Mouse (Mus musculus) limb, embryonic 10.5 days (tissue): ENCODE results near the gene 1700030J22Rik. TPM values are rescaled to one million over a fixed set of nuclear protein-coding genes. Genes with fewer than 3 reads are reported as not detected.

Source experiments
- DNase-seq: peaks from one replicate; pipeline ENCODE4 v3.0.0-alpha.2; 2017; ENCODE audit warnings: low spot score
- H3K27ac ChIP-seq: fragments of 300-500 bp; sonication (generic); 2 replicates; pipeline ENCODE4 v1.5.1; 2016; ENCODE audit warnings: mild to moderate bottlenecking
- H3K27me3 ChIP-seq: fragments of 300-500 bp; sonication (generic); 2 replicates; pipeline ENCODE4 v1.6.1; 2016; ENCODE audit warnings: low read depth, mild to moderate bottlenecking; ENCODE audit not compliant: poor library complexity, severe bottlenecking
- H3K36me3 ChIP-seq: fragments of 300-500 bp; sonication (generic); 2 replicates; pipeline ENCODE4 v1.6.1; 2016; ENCODE audit warnings: mild to moderate bottlenecking, moderate library complexity
- H3K4me1 ChIP-seq: fragments of 300-500 bp; sonication (generic); 2 replicates; pipeline ENCODE4 v1.6.1; 2016
- H3K4me3 ChIP-seq: fragments of 300-500 bp; sonication (generic); 2 replicates; pipeline ENCODE4 v1.5.1; 2016; ENCODE audit warnings: mild to moderate bottlenecking, moderate library complexity
- H3K9me3 ChIP-seq: fragments of 300-500 bp; sonication (generic); replicated peaks from 2 replicates; pipeline ENCODE4 v1.6.1; 2016; ENCODE audit warnings: mild to moderate bottlenecking
- WGBS: fragments of 180-500 bp; shearing (Covaris S2); methylation state at CpG from one replicate; pipeline ENCODE4 v1.1.7; 2016; 5-methylcytosine and 5-hydroxymethylcytosine counted together
- polyA plus RNA-seq: library from polyadenylated mRNA; unstranded; fragments of >200 nt; fragmentation: Nextera tagmentation; extraction: Ambion mirVana; gene quantifications from 2 replicates; pipeline ENCODE4 v1.2.1, GENCODE M21; 2016

Gene 1700030J22Rik
- 1.5 and 2.3 TPM in 2 replicates for polyA plus RNA-seq

GRCm38 (mm10) chr8:116978631-116979256 lies at the start of gene 1700030J22Rik:
1700030J22Rik (minus strand) TSS chr8:116978959.
- under 1% methylated on average over 46 of the region's 46 CpGs for WGBS
- DNase-seq, result peak; percentile 98
- peaks cover 26% of the 10 kb centered on the region for H3K36me3 ChIP-seq
- H3K4me1 ChIP-seq, result peaks cover 28% of the 10 kb centered on the region
- H3K27ac ChIP-seq, result peak within 1 kb of the TSS; percentile 77
- H3K9me3 ChIP-seq, result no peaks in the 10 kb centered on the region
- peak within 1 kb of the TSS; percentile 92 for H3K4me3 ChIP-seq
- H3K27me3 ChIP-seq, result no peaks in the 10 kb centered on the region

GRCm38 (mm10) chr8:117027601-117028000 lies 48.8 kb upstream of the 1700030J22Rik start:
- Histone ChIP-seq H3K36me3 (no peaks in the 10 kb centered on the region), H3K4me1 (no peaks in the 10 kb centered on the region), H3K4me3 (no peak overlapping the region), H3K9me3 (no peaks in the 10 kb centered on the region), H3K27ac (no peak overlapping the region), H3K27me3 (no peaks in the 10 kb centered on the region)
- WGBS, result 90% methylated on average over 5 of the region's 5 CpGs
- no peak for DNase-seq

- H3K27ac ChIP-seq, result no peak overlapping the region
- H3K9me3 ChIP-seq, result no peaks in the 10 kb centered on the region
- no peaks in the 10 kb centered on the region for H3K36me3 ChIP-seq
- H3K4me3 ChIP-seq, result no peak overlapping the region
- H3K27me3 ChIP-seq, result no peaks in the 10 kb centered on the region
- no peak for DNase-seq
- 79% methylated on average over 1 of the region's 1 CpGs for WGBS
- H3K4me1 ChIP-seq, result no peaks in the 10 kb centered on the region
Observed at GRCm38 (mm10) chr8:117022297-117022993, 43.7 kb upstream of the 1700030J22Rik start.

GRCm38 (mm10) chr8:117019323-117020275 lies 40.8 kb upstream of the 1700030J22Rik start:
- H3K27me3 ChIP-seq, result peaks cover 14% of the 10 kb centered on the region

GRCm38 (mm10) chr8:117017896-117018295 lies 39.1 kb upstream of the 1700030J22Rik start:
- H3K4me1 ChIP-seq, result no peaks in the 10 kb centered on the region
- H3K27me3 ChIP-seq, result peaks cover 14% of the 10 kb centered on the region
- no peaks in the 10 kb centered on the region for H3K9me3 ChIP-seq
- H3K36me3 ChIP-seq, result no peaks in the 10 kb centered on the region
- WGBS, result 93% methylated on average over 4 of the region's 4 CpGs
- DNase-seq, result no peak
- H3K4me3 ChIP-seq, result no peak overlapping the region
- no peak overlapping the region for H3K27ac ChIP-seq

More at GRCm38 (mm10) chr8:117019323-117020275, 40.8 kb upstream of the 1700030J22Rik start:
- no peak for DNase-seq
- H3K4me3 ChIP-seq, result no peak overlapping the region
- no peaks in the 10 kb centered on the region for H3K36me3 ChIP-seq
- H3K27ac ChIP-seq, result no peak overlapping the region
- no peaks in the 10 kb centered on the region for H3K4me1 ChIP-seq
- H3K9me3 ChIP-seq, result no peaks in the 10 kb centered on the region
- 89% methylated on average over 18 of the region's 18 CpGs for WGBS

- Histone ChIP-seq H3K9me3 (no peaks in the 10 kb centered on the region), H3K27ac (no peak overlapping the region), H3K4me3 (no peak overlapping the region), H3K36me3 (no peaks in the 10 kb centered on the region), H3K4me1 (no peaks in the 10 kb centered on the region), H3K27me3 (peaks cover 14% of the 10 kb centered on the region)
- no peak for DNase-seq
- 45% methylated on average over 8 of the region's 8 CpGs for WGBS
Observed at GRCm38 (mm10) chr8:117017006-117017405, 38.2 kb upstream of the 1700030J22Rik start.

- no peaks in the 10 kb centered on the region for H3K9me3 ChIP-seq
- no peak overlapping the region for H3K27ac ChIP-seq
- DNase-seq, result no peak
- 62% methylated on average over 4 of the region's 4 CpGs for WGBS
- H3K36me3 ChIP-seq, result no peaks in the 10 kb centered on the region
- no peak overlapping the region for H3K4me3 ChIP-seq
- peaks cover 14% of the 10 kb centered on the region for H3K27me3 ChIP-seq
- H3K4me1 ChIP-seq, result no peaks in the 10 kb centered on the region
Observed at GRCm38 (mm10) chr8:117015670-117016069, 36.9 kb upstream of the 1700030J22Rik start.

- Histone ChIP-seq H3K36me3 (no peaks in the 10 kb centered on the region), H3K27ac (no peak overlapping the region), H3K9me3 (no peaks in the 10 kb centered on the region), H3K27me3 (peaks cover 7% of the 10 kb centered on the region), H3K4me3 (no peak overlapping the region), H3K4me1 (no peaks in the 10 kb centered on the region)
- no peak for DNase-seq
- WGBS, result 90% methylated on average over 9 of the region's 9 CpGs
Observed at GRCm38 (mm10) chr8:117011366-117011765, 32.6 kb upstream of the 1700030J22Rik start.

GRCm38 (mm10) chr8:116994016-116994716 lies 15.4 kb upstream of the 1700030J22Rik start:
- Histone ChIP-seq H3K27me3 (no peaks in the 10 kb centered on the region), H3K4me1 (peaks cover 20% of the 10 kb centered on the region), H3K36me3 (peaks cover 18% of the 10 kb centered on the region), H3K4me3 (peak overlapping the region; percentile 71), H3K27ac (peak overlapping the region; percentile 88), H3K9me3 (no peaks in the 10 kb centered on the region)
- 68% methylated on average over 11 of the region's 11 CpGs for WGBS
- no peak for DNase-seq

GRCm38 (mm10) chr8:116993095-116993867 lies 14.5 kb upstream of the 1700030J22Rik start, which contains the start of gene Gcsh:
Gcsh (minus strand) TSS chr8:116993537.
- H3K36me3 ChIP-seq, result peaks cover 27% of the 10 kb centered on the region
- WGBS, result under 1% methylated on average over 56 of the region's 56 CpGs
- H3K27me3 ChIP-seq, result no peaks in the 10 kb centered on the region
- peaks cover 20% of the 10 kb centered on the region for H3K4me1 ChIP-seq
- peak within 1 kb of the TSS; percentile 88 for H3K27ac ChIP-seq
- no peaks in the 10 kb centered on the region for H3K9me3 ChIP-seq
- H3K4me3 ChIP-seq, result peak within 1 kb of the TSS; percentile 71
- DNase-seq, result peak; percentile 99

- DNase-seq, result peak; percentile 42
- Histone ChIP-seq H3K27me3 (no peaks in the 10 kb centered on the region), H3K4me1 (peaks cover 20% of the 10 kb centered on the region), H3K4me3 (peak overlapping the region; percentile 71), H3K27ac (peak overlapping the region; percentile 88), H3K9me3 (no peaks in the 10 kb centered on the region), H3K36me3 (peaks cover 36% of the 10 kb centered on the region)
- WGBS, result 19% methylated on average over 23 of the region's 23 CpGs
Observed at GRCm38 (mm10) chr8:116992176-116992971, 13.6 kb upstream of the 1700030J22Rik start.
